Mouse (Mus musculus) bone marrow, adult 2 months (tissue): ENCODE data around the gene Slc16a10.

ENCODE experiments used
- CTCF ChIP-seq: fragments of 200-500 bp; IDR thresholded peaks from 2 replicates; pipeline ENCODE4 v1.5.1; 2011; ENCODE audit warnings: low read length, control low read depth; ENCODE audit not compliant: control insufficient read depth, insufficient read depth
- POLR2A ChIP-seq: fragments of 200-500 bp; IDR thresholded peaks from 2 replicates; pipeline ENCODE4 v1.6.1; 2011; ENCODE audit warnings: low read depth, mild to moderate bottlenecking, control low read depth, low read length, borderline replicate concordance; ENCODE audit not compliant: control insufficient read depth

- TF ChIP-seq CTCF (no peak), POLR2A (no peak)
These were observed 132.5 kb downstream of the Slc16a10 start for GRCm38 (mm10) chr10:40009591-40009990.
